Mouse (Mus musculus) large intestine, adult 2 months (tissue): Measurements from ENCODE around the gene Mrgprx2. TPM values are rescaled to one million over a fixed set of nuclear protein-coding genes. Genes with fewer than 3 reads are reported as not detected.
"Not testable (repeated sequence)": the region's sequence is repeated elsewhere in the genome, so short reads cannot be mapped to it uniquely, and the experiment has no call there.

Experiments
- DNase-seq: peaks from one replicate; pipeline ENCODE4 v3.0.0-alpha.2; 2012; ENCODE audit warnings: low read depth, low spot score
- WGBS: fragments of 180-500 bp; shearing (Covaris S2); methylation state at CpG from one replicate; pipeline ENCODE4 v1.1.7; 2018; 5-methylcytosine and 5-hydroxymethylcytosine counted together
- polyA plus RNA-seq: library from polyadenylated mRNA; depleted of rRNA; stranded (reverse); fragments of >200 nt; gene quantifications from 2 replicates; pipeline ENCODE4 v1.2.3, GENCODE M21; 2012; rRNA removed

Mrgprx2 gene
- polyA plus RNA-seq = not detected in 2 replicates

- DNase-seq = no peak
Measured at GRCm38 (mm10) chr7:48499221-48499620, at the start of gene Mrgprx2. Mrgprx2 (minus strand) TSS chr7:48499321.

DNA sequence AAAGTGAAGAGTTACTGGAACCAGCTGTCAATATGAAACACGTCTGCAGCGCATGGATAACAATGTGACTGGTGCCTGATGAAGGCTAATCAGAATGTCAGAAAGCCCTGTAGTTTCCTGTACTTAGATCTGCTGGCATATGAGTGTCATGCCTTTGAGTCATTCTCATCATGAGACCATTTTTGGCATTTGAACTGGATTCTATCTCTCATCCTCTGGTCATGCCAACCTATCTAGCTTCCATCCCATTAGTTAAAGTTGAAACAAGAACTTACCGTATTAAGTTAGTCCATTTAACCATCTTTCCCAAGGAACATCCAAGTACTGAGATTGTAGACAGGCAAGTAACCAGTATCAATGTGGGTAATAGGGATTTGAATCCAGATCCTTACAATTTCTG, 42.9 kb downstream of the Mrgprx2 start, which contains the start of gene Mrgprb1:
Gene Mrgprb1 (minus strand): TSS at position 101 of the 400 bp plus-strand sequence.
- WGBS = 83% methylated on average over 3 of the region's 3 CpGs
- no peak for DNase-seq

GRCm38 (mm10) chr7:48436581-48436980, 62.5 kb downstream of the Mrgprx2 start:
- WGBS = 42% methylated on average over 3 of the region's 3 CpGs

DNA sequence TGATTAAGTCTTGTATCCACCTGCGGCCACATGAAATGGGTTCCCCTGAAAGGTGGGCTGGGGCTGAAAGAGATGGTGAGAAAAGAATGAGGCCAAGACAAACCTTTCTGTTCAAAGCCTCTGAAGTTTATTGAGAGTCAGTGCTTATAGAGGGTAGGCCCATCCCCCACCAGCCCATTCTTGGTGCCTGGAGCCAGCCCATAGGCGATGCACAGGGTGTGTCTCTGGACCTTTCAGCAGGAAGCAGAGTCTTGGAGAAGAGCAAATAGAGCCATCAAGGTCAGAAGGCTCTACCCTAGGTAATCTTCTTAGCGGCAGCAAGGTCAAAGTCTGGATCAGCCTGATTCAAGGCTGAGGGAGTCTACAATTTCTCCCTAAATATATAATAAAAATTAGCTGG, 63.2 kb downstream of the Mrgprx2 start:
- not testable (repeated sequence) for DNase-seq
- WGBS = 65% methylated on average over 3 of the region's 3 CpGs

More at GRCm38 (mm10) chr7:48436581-48436980, 62.5 kb downstream of the Mrgprx2 start:
- no peak for DNase-seq

Other genes starting within 250 kb of the Mrgprx2 start
- not detected in 2 replicates for gene Mrgprb8, start 110.8 kb downstream of the Mrgprx2 start, polyA plus RNA-seq
- not detected in 2 replicates for gene Mrgprb1, start 43.0 kb downstream of the Mrgprx2 start, polyA plus RNA-seq
- not detected in 2 replicates for gene Mrgprb2, start 58.8 kb upstream of the Mrgprx2 start, polyA plus RNA-seq
- gene Mrgprb3, start 144.5 kb upstream of the Mrgprx2 start, polyA plus RNA-seq = not detected in 2 replicates